Mouse (Mus musculus): ENCODE measurements around the gene Glt8d2.

DNA sequence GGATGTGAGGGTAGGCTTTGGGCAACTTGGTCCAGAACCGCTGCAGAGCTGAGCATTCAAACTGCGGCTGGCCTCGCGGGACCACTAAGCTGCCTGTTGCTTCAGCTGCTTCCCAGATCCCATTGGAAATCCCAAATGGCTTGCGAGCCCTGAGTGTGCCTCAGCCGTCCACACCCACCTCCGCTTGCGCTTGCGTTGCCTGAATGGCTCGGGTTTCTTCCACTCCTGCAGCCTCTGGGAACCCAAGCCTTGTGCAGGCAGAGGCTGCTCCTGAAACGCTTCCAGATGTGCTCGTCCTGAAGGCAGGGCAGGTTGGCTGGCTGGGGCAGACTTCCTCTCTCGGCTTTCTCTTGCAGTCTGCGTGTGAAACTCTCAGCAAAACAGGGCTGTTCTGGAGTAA lies at the start of gene Glt8d2:
- no peak for TF ChIP-seq CTCF (IDR thresholded peaks at IDR 0.05; ENCODE audit: control insufficient read depth, insufficient read depth, low read length)
- no peak for TF ChIP-seq POLR2A (IDR thresholded peaks at IDR 0.05; ENCODE audit: borderline replicate concordance, control insufficient read depth, low read depth, low read length)

All from bone marrow, adult 2 months (tissue).